Mouse (Mus musculus) lung, postnatal 0 days (tissue): ENCODE data around the gene Med27. TPM values are rescaled to one million over a fixed set of nuclear protein-coding genes. Genes with fewer than 3 reads are reported as not detected.

ENCODE experiments used
- ATAC-seq: fragments of 200-750 bp; cut with Nextera tagmentation; 2 replicates; pipeline ENCODE4 v1.8.0; 2017; ENCODE audit warnings: moderate library complexity
- DNase-seq: peaks from one replicate; pipeline ENCODE4 v3.0.0-alpha.2; 2016; ENCODE audit warnings: low spot score
- H3K27ac ChIP-seq: fragments of 300-500 bp; sonication (generic); 2 replicates; pipeline ENCODE4 v1.5.1; 2014; ENCODE audit warnings: antibody characterized with exemption, mild to moderate bottlenecking, low read length, mixed read lengths
- H3K27me3 ChIP-seq: fragments of 300-500 bp; sonication (generic); replicated peaks from 2 replicates; pipeline ENCODE4 v1.6.1; 2014; ENCODE audit warnings: low read length, mixed read lengths; ENCODE audit not compliant: insufficient read depth
- H3K36me3 ChIP-seq: fragments of 300-500 bp; sonication (generic); 2 replicates; pipeline ENCODE4 v1.6.1; 2014; ENCODE audit warnings: low read length, mixed read lengths; ENCODE audit not compliant: insufficient read depth
- H3K4me1 ChIP-seq: fragments of 300-500 bp; sonication (generic); 2 replicates; pipeline ENCODE4 v1.6.1; 2014; ENCODE audit warnings: antibody characterized with exemption, low read depth, low read length, mixed read lengths; ENCODE audit not compliant: insufficient read depth
- H3K4me2 ChIP-seq: fragments of 300-500 bp; sonication (generic); replicated peaks from 2 replicates; pipeline ENCODE4 v1.6.1; 2014; ENCODE audit warnings: low read depth, mild to moderate bottlenecking, low read length, moderate library complexity, mixed read lengths
- H3K4me3 ChIP-seq: fragments of 300-500 bp; sonication (generic); 2 replicates; pipeline ENCODE4 v1.5.1; 2014; ENCODE audit warnings: low read depth, low read length
- H3K9ac ChIP-seq: fragments of 300-500 bp; sonication (generic); replicated peaks from 2 replicates; pipeline ENCODE4 v1.6.1; 2014; ENCODE audit warnings: low read depth, mild to moderate bottlenecking
- H3K9me3 ChIP-seq: fragments of 300-500 bp; sonication (generic); 2 replicates; pipeline ENCODE4 v1.6.1; 2016; ENCODE audit warnings: low read length, mixed read lengths
- CTCF ChIP-seq: IDR thresholded peaks from 2 replicates; pipeline ENCODE4 v1.5.1; 2016; ENCODE audit warnings: antibody characterized with exemption, mild to moderate bottlenecking
- EP300 ChIP-seq: IDR thresholded peaks from 2 replicates; pipeline ENCODE4 v1.6.1; 2016; ENCODE audit warnings: antibody characterized with exemption, mild to moderate bottlenecking, control low read depth
- WGBS: fragments of 180-500 bp; shearing (Covaris S2); extraction: QIAGEN DNeasy Blood & Tissue Kit; methylation state at CpG from one replicate; pipeline ENCODE4 v1.1.7; 2014; 5-methylcytosine and 5-hydroxymethylcytosine counted together
- polyA plus RNA-seq: library from polyadenylated mRNA; unstranded; fragments of >200 nt; fragmentation: Nextera tagmentation; extraction: Ambion mirVana; gene quantifications from 2 replicates; pipeline ENCODE4 v1.2.1, GENCODE M21; 2015

The Med27 gene
- polyA plus RNA-seq, 1 experiment from 2014 or later = 37.1 TPM

DNA sequence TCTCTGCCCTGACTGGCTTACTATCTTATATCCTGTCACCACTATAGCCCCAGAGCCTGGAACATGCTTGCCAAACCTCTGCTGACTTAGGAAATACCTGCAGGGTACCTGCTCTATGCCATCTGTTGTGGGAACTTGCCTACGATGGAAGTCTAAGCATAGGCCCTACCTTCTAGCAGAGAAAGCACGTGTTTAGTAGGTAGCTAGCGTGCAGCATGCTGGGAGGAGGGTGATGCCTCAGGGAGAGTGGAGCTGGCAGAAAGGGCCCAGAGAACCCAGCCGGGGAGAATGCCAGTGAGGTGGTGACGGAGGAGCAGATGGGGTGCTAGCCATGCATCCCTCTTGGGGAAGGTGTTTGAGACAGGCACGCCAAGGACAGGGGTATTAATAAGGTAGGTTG, 89.8 kb downstream of the Med27 start:
- DNase-seq (no peak), ATAC-seq (no peak)
- no peaks in the 10 kb centered on the region; the same call in 1 of the 2 replicates for H3K4me1 ChIP-seq
- no peaks in the 10 kb centered on the region for H3K27me3 ChIP-seq
- 85% methylated on average over 6 of the region's 6 CpGs for WGBS
- no peak for TF ChIP-seq EP300
- TF ChIP-seq CTCF = no peak
- H3K4me3 ChIP-seq = no peak overlapping the region
- H3K4me2 ChIP-seq = no peak overlapping the region
- no peak overlapping the region for H3K27ac ChIP-seq
- H3K9me3 ChIP-seq = no peaks in the 10 kb centered on the region
- H3K9ac ChIP-seq = no peak overlapping the region
- no peaks in the 10 kb centered on the region for H3K36me3 ChIP-seq

DNA sequence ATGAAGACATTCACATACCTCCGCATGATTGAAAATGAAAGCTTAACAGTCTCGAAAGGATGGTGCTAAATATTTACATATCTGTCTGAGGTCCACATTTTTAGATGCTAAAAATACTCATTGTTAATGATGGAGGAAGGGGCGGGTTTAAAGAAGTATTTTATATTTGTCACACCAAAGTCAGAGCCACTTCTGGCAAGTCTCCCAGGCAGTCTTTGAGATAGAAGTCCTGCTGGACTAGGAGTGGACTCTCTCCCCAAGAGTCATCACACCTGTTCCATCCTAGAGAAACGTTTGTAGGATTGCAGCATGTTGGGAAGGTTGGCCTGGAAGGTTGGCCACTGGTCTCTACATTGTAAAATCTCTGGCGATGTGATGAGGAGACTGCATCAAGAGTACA, 90.5 kb downstream of the Med27 start:
- Histone ChIP-seq H3K27ac (no peak overlapping the region), H3K4me3 (no peak overlapping the region), H3K9ac (no peak overlapping the region), H3K27me3 (no peaks in the 10 kb centered on the region), H3K36me3 (no peaks in the 10 kb centered on the region), H3K4me2 (no peak overlapping the region), H3K9me3 (no peaks in the 10 kb centered on the region), H3K4me1 (no peaks in the 10 kb centered on the region; the same call in 1 of the 2 replicates)
- DNase-seq (peak; percentile 23), ATAC-seq (no peak)
- 52% methylated on average over 5 of the region's 5 CpGs for WGBS
- TF ChIP-seq CTCF = no peak
- TF ChIP-seq EP300 = no peak

DNA sequence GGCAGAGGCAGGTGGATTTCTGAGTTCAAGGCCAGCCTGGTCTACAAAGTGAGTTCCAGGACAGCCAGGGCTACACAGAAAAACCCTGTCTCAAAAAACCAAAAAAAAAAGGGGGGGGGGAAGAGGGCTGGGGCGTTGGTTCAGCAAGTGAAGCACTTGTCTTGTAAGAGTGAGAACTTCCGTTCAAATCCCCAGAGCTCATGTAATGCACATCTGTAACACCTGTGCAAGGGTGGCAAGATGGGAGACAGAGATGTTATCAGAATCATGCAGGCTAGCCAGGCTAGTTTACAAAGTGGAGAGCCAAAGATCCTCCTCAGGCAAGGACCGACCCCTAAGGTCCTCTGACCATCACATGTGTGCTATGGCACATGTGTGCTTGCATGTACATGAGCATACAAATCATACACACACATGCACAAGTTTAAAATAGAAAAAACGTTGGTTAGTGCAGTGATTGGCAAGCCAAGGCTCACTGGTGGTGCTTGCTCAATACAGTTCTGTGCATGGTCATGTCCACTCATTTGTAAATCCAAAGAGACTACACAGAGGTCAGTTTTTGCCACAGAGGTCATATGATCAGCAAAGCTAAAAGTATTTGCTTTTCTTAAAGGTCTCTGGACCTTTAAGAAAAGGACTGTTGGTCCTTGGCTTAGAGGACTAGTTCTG, 91.4 kb downstream of the Med27 start:
- 81% methylated on average over 4 of the region's 4 CpGs for WGBS
- TF ChIP-seq EP300 (no peak), CTCF (no peak)
- no peak overlapping the region for H3K4me3 ChIP-seq
- no peaks in the 10 kb centered on the region for H3K27me3 ChIP-seq
- no peak overlapping the region for H3K27ac ChIP-seq
- H3K9ac ChIP-seq = no peak overlapping the region
- no peak overlapping the region for H3K4me2 ChIP-seq
- DNase-seq (no peak), ATAC-seq (no peak)
- H3K36me3 ChIP-seq = no peaks in the 10 kb centered on the region
- H3K4me1 ChIP-seq = no peaks in the 10 kb centered on the region; the same call in 1 of the 2 replicates
- H3K9me3 ChIP-seq = no peaks in the 10 kb centered on the region

DNA sequence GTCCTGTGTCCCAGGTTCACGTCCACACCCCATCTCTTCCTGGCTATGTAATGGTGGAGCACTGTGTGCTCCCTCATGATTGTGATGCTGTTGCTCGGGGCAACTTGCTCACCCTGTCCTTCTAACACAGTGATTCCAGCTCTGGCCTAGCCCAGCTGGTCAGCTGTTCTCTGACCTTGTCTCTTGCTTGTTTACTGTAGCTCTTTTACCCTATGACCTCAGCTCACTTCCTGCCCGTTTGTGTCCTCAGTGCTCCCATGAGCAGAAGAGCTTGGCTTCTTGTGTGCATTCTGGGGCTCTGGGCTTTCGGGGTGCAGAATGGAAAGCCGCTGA, 91.9 kb downstream of the Med27 start:
- H3K36me3 ChIP-seq = no peaks in the 10 kb centered on the region
- no peak overlapping the region for H3K9ac ChIP-seq
- H3K27ac ChIP-seq = no peak overlapping the region
- DNase-seq (peak; percentile 24), ATAC-seq (peak; percentile 63)
- TF ChIP-seq EP300 = no peak
- TF ChIP-seq CTCF = no peak
- H3K4me3 ChIP-seq = no peak overlapping the region
- no peak overlapping the region for H3K4me2 ChIP-seq
- no peaks in the 10 kb centered on the region; the same call in 1 of the 2 replicates for H3K4me1 ChIP-seq
- H3K27me3 ChIP-seq = no peaks in the 10 kb centered on the region
- no peaks in the 10 kb centered on the region for H3K9me3 ChIP-seq
- WGBS = 52% methylated on average over 5 of the region's 5 CpGs

DNA sequence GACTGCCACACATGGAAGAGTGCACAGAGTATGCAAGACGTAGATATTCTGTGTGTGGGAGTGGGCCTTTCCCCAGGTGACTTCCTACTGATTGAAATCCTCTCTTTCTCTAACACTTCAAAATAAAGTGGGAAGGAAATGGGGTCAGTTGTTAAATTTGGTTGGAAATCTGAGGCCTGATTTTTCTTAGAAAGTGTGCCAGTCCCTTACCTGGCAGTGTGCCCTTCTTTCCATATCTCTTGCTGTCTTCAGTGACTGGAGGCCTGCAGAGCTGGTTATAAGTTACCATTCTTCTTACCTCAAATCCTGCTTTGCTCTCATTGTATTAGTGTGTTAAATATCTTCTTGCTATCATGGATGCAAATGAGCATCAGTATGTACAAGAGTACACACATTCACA, 92.4 kb downstream of the Med27 start:
- Histone ChIP-seq H3K9ac (no peak overlapping the region), H3K4me2 (no peak overlapping the region), H3K4me3 (no peak overlapping the region), H3K4me1 (no peaks in the 10 kb centered on the region; the same call in 1 of the 2 replicates), H3K9me3 (no peaks in the 10 kb centered on the region), H3K27me3 (no peaks in the 10 kb centered on the region), H3K36me3 (no peaks in the 10 kb centered on the region), H3K27ac (no peak overlapping the region)
- WGBS = 37% methylated on average over 1 of the region's 1 CpGs
- DNase-seq (no peak), ATAC-seq (no peak)
- TF ChIP-seq CTCF (no peak), EP300 (no peak)

DNA sequence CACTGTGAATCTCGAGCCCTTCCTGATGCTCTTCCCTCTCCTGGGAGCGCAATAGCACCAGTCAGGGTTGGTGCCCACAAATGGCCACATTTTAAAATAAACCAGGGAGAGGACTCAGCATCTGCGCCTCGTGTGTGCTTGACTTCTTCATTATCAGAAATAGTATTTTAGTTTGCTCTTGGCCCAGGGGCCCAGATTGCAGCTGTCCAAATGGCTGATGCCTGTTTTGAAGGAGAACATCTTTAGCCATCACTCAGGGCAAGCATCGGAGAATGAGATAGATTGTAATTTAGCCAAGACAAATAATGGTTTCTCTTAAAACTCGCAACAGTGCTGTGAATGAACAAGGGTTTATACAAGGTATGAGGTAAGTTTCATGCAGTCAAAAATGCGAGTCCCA, 92.8 kb downstream of the Med27 start:
- WGBS = 68% methylated on average over 7 of the region's 7 CpGs
- Histone ChIP-seq H3K27ac (no peak overlapping the region), H3K4me3 (no peak overlapping the region), H3K4me1 (no peaks in the 10 kb centered on the region; the same call in 1 of the 2 replicates), H3K9me3 (no peaks in the 10 kb centered on the region), H3K4me2 (no peak overlapping the region), H3K27me3 (no peaks in the 10 kb centered on the region), H3K36me3 (no peaks in the 10 kb centered on the region), H3K9ac (no peak overlapping the region)
- TF ChIP-seq CTCF (no peak), EP300 (no peak)
- DNase-seq = no peak
- no peak for ATAC-seq
